Mouse (Mus musculus): ENCODE measurements around the gene Ddhd1. TPM values are rescaled to one million over a fixed set of nuclear protein-coding genes. Genes with fewer than 3 reads are reported as not detected.
"Not testable (repeated sequence)": the region's sequence is repeated elsewhere in the genome, so short reads cannot be mapped to it uniquely, and the experiment has no call there.

Gene Ddhd1
- total RNA-seq, 2 experiments from 2014 or later, result 17.9 to 19.4 TPM

- DNase-seq (ENCODE audit: low spot score in 2 of 2), result no peak
These were observed 70.4 kb downstream of the Ddhd1 start for GRCm38 (mm10) chr14:45587536-45587935.

- no peak for DNase-seq (ENCODE audit: low spot score in 2 of 2)
These were observed 74.4 kb downstream of the Ddhd1 start for GRCm38 (mm10) chr14:45583494-45584027.

GRCm38 (mm10) chr14:45580923-45581827 lies 76.8 kb downstream of the Ddhd1 start:
- not testable (repeated sequence) for DNase-seq (ENCODE audit: low spot score in 2 of 2)

GRCm38 (mm10) chr14:45566066-45566937 lies 91.6 kb downstream of the Ddhd1 start:
- peak; percentile 56 to 70 for DNase-seq (ENCODE audit: low spot score in 2 of 2)

- DNase-seq (ENCODE audit: low spot score in 2 of 2), result peak in 1 of 2 experiments; percentile 37
These were observed 92.5 kb downstream of the Ddhd1 start for GRCm38 (mm10) chr14:45565216-45566065.

GRCm38 (mm10) chr14:45563577-45563976 lies 94.4 kb downstream of the Ddhd1 start:
- DNase-seq (ENCODE audit: low spot score in 2 of 2), result peak in 1 of 2 experiments; percentile 49

- DNase-seq (ENCODE audit: low spot score in 2 of 2), result no peak
These were observed 96.3 kb downstream of the Ddhd1 start for GRCm38 (mm10) chr14:45561681-45562080.

GRCm38 (mm10) chr14:45559018-45559417 lies 98.9 kb downstream of the Ddhd1 start:
- DNase-seq (ENCODE audit: low spot score in 2 of 2), result no peak

GRCm38 (mm10) chr14:45554336-45554735 lies 103.6 kb downstream of the Ddhd1 start:
- DNase-seq (ENCODE audit: low spot score in 2 of 2), result no peak

GRCm38 (mm10) chr14:45553854-45554253 lies 104.1 kb downstream of the Ddhd1 start:
- no peak for DNase-seq (ENCODE audit: low spot score in 2 of 2)

GRCm38 (mm10) chr14:45552431-45552830 lies 105.5 kb downstream of the Ddhd1 start:
- DNase-seq (ENCODE audit: low spot score in 2 of 2), result no peak

GRCm38 (mm10) chr14:45551121-45551768 lies 106.7 kb downstream of the Ddhd1 start:
- DNase-seq (ENCODE audit: low spot score in 2 of 2), result no peak

- DNase-seq (ENCODE audit: low spot score in 2 of 2), result no peak
These were observed 107.8 kb downstream of the Ddhd1 start for GRCm38 (mm10) chr14:45550010-45550647.

GRCm38 (mm10) chr14:45548118-45548517 lies 109.8 kb downstream of the Ddhd1 start:
- DNase-seq (ENCODE audit: low spot score in 2 of 2), result no peak

- no peak for DNase-seq (ENCODE audit: low spot score in 2 of 2)
These were observed 113.0 kb downstream of the Ddhd1 start for GRCm38 (mm10) chr14:45544905-45545304.

GRCm38 (mm10) chr14:45544026-45544425 lies 113.9 kb downstream of the Ddhd1 start:
- DNase-seq (ENCODE audit: low spot score in 2 of 2), result no peak

GRCm38 (mm10) chr14:45539659-45540468 lies 118.1 kb downstream of the Ddhd1 start:
- peak; percentile 73 to 80 for DNase-seq (ENCODE audit: low spot score in 2 of 2)
